Mouse (Mus musculus) monocyte, adult 5-6 weeks (primary cell): Measurements from ENCODE around the gene Khdc3. TPM values are rescaled to one million over a fixed set of nuclear protein-coding genes. Genes with fewer than 3 reads are reported as not detected.

ENCODE experiments used
- total RNA-seq: library from RNA; stranded (forward); fragments of 200-1000, 200-491, 200-594 nt; gene quantifications from 3 replicates; pipeline ENCODE4 v1.2.3, GENCODE M21; 2017

Khdc3 gene
- total RNA-seq, 1 experiment from 2014 or later = not detected

Other genes with a start within 250 kb of the Khdc3 start
- 0.10 TPM in 1 of 3 replicates, not detected in the others for gene Pygo1, start 176.2 kb upstream of the Khdc3 start, total RNA-seq
- 0.29 to 3.4 TPM in 2 of 3 replicates, not detected in the other for gene Dyx1c1, start 143.1 kb upstream of the Khdc3 start, total RNA-seq
- 1.0 TPM in 1 of 3 replicates, not detected in the others for gene Gm44503, start 143.0 kb upstream of the Khdc3 start, total RNA-seq
- gene Ccpg1os, start 116.5 kb upstream of the Khdc3 start, total RNA-seq = 5.9 to 7.1 TPM in 2 of 3 replicates, not detected in the other
- 171 to 267 TPM (median 201 TPM) in 3 replicates for gene Ccpg1, start 116.4 kb upstream of the Khdc3 start, total RNA-seq
- 3.0 to 9.6 TPM (median 5.2 TPM) in 3 replicates for gene Pigb, start 61.5 kb upstream of the Khdc3 start, total RNA-seq
- gene Rab27a, start 57.0 kb upstream of the Khdc3 start, total RNA-seq = 86.9 to 93.4 TPM (median 92.6 TPM) in 3 replicates
- 2.2 TPM in 1 of 3 replicates, not detected in the others for gene Gm20509, start 634 bp downstream of the Khdc3 start, total RNA-seq
- gene Rsl24d1, start 11.6 kb downstream of the Khdc3 start, total RNA-seq = 52.8 to 89.3 TPM (median 60.9 TPM) in 3 replicates